Mouse (Mus musculus) ovary, postnatal 14 days (tissue): ENCODE measurements around the gene Il21r.

ENCODE experiments used
- DNase-seq: peaks from one replicate; pipeline ENCODE4 v3.0.0; 2022; ENCODE audit warnings: low spot score

Gene Il21r

DNA sequence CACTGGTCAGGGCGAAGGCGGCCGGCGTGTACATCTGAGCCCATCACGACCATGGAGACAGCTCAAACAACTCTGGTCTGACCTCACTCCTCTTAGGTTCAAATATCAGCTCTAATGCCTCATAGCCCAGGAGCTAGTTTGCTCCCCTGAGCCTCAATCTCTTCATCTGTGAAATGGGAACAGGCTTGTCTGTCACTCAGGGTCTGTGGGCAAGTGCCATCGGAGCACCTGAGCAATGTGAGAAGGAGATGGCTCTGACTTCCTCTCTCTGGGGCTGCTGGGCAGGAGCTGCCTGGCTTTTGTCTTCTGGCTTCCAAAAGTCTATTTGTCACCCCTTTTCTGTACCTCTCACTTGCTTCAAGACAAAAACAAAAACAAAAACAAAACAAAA lies 2.0 kb upstream of the Il21r start:
- DNase-seq = no peak

DNA sequence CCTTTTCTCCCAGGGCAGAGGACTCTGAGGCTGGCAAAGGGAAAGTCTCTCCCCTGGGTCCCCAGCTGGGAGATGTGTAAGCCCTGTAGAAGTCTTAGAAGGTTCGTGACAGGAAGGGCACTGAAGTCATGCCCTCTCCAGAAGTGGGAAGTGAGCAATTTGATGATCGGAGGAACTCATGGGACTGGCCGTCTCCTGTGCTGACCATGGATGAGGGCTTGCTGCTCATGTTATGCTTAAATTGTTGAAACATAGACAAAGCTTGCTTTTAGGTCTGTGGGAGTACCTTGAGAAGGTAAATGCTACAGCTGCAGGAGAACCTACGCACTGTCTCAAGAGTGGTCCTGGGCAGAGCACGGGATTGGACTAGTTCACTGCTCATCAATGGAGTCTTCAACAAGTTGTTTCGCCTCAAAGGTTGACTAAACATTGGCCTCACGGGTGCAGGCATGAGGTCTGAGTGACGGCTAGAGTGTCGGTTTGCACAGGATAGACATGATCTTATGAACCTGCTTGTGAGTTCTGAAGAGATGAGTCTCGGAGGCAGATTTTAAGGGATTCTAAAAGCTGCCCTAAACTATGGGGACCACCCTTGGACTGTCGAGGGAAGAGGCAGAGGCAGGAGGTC lies 1.3 kb upstream of the Il21r start:
- DNase-seq = no peak

DNA sequence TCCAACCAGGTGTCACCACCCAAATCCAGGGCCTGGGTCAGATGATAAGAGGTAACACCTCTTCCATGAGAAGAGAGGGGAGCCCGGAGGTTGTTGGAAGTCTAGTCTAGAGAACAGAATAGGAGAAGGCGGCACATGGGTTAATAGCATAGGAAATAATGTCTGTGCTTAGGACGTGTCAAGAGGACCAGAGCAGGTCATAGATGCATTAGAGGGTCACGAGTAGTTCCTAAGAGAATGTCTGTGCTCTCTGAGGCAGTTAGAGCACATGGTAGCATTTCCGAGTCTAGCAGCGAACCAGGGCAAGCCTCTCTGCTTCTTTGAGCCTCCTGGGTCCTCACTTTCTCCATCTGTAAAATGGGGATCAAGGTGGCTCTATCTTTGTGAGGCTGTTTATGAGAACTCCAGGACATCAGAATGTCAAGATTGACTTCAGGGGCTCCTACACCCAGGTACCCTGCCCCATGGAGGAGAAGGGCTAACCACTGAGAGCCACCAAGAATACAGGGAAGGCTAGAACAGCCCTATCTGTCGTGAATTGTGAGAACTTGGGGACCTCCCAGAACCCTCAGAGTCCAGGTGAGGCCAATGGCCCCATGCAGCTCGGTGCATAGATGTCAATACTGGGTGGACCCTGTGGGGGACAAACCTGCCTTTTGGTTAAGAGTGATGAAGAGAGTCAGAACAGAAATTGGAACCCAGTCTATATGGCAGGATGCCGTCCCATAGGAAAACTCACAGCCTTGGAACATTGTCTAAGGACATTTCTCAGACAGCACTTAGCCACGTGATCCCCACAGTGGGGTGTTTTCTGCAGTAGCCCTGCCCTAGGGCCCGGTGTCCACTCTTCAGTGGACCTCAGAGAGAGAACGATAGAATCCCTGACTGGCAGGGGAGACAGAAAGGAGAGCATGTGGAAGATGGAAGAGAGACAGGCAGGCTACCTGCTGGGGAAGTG lies 1.4 kb downstream of the Il21r start:
- DNase-seq = no peak

DNA sequence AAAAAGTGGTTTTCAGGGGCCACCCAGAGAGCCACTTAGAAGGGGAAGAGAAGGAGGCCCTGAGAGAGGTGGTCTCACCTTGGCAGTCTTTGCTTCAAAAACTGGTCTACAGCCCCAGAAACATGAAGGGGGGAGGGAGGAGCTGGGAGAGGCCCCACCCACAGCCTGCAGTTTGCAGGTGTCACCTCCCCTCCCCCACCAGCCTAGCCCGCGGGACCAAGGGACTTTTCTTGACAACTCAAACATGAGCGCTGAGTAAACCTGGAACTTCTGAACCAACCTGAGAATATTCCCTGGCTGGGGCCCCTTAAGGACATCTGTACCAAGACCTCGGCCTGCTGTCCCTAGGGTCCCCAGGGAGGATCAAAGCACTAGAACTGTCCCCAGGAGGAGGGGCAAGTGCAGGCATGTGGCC lies 2.5 kb downstream of the Il21r start:
- no peak for DNase-seq

DNA sequence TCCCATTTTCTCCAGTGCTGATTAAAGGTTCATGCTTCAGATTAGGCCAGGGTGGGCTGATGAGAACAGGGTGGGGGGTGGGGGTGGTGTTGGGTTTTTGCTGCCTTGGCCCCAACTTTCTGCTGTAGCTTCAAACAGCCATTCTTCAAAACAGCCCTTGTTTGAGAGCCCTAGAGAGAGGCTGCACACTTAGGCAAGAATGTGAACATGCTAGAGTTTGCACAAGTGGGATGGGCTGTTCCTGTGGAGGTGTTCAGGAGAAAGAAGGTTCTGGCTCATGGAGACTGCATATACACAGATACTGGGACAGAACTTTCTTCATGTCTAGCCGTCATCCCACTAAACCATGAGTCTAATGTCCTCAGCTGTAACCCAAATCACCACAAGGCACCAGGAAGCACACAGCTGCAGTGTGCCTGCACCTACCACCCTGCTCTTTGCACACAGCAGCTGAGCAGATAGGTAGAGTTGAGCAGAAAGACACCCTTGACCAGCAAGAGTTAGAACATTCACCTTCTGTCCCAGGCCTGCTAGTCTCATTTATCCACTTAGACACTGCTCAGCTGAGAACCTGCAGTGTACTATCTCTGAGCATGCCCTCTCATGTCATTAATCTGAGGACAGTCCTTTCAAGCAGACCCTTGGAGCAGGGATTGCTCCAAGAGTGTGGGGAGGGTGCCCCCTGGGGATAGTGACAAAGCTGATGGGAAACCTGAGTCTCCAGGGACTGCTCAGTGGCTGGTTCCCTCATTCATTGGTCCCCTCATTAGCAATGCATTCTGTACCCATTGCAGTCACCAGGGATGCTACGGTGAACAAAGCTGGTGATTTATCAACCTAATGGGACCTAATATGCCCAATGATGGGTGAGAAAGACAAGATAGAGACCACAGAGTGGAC lies 3.3 kb downstream of the Il21r start:
- DNase-seq = no peak

DNA sequence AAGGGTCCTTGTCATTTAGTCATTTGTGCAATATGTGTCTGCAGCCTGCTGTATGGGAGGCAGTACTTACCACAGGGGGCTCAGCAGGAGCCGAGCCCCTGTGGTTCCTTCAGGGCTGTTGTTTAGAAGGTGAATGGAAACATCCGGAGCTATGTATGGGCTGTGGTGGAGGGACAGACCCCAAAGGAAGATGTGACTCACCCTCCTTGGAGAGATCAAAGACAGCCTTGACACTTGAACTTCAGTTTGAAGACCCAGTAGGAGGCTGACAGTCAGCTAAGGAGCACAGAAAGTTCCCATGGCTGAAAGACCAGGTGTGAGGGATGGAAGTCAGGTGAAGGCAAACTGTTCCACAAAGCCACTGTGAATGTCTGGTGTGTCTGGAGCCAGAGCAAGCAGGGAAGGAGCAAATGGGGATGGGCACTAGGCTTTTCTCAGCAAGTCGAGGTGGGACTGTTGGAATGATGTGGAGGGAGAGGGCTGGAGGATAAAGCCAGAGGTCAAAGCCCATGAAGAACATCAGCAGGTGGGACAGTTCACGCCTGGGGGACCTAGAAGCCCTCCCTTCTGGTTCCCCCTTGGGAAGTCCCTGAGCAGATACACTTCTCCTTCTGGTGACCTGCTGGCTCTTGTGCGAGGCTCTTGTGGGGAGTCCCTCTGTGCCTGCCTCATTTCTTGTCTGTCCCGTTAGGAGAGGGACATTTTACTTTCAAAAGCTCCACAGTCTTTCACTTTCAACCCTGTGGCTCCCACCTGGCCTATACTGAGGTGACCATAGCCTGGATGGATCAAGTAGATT lies 4.4 kb downstream of the Il21r start:
- no peak for DNase-seq

DNA sequence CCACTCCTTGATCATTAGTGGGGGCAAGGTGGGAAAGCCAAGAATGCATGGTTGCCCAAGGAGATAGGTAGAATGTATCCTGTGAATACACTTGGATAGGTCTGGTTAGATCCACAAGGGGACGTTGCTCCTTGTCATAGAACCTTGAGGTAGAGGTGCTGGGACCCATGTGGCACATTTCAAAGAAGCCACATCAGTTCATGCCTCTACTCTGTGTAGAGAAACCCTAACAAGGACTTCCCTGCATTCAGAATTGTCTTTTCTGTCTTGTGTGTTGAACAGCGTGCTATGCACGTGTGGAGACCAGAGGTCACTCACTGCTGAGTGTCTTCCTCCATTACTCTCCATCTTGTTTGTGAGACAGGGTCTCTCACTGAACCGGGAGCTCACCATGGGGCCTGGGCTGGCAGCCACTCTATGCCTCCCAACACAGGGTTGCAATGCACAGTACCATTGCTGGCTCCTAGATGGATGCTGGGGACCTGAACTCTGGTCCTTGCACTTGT lies 5.0 kb downstream of the Il21r start:
- DNase-seq = no peak

DNA sequence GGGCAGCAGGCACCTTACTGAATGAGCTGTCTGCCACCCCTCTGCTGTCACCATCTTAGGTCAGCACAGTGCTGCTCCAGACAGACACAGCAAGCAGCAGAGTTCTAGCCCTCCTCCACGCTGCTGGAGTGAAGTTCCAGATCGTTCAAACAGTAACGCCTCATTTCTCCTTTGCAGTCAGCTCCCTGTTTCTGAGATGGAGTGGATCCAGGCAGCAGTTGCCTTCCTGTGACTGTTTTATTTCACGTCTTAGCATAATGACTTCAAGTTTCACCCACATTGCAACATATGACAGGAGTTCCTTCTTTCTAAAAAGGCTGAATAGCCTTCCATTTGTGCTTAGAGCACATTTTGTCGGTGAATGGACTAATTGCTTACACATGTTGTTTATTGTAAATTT lies 10.3 kb downstream of the Il21r start:
- no peak for DNase-seq

DNA sequence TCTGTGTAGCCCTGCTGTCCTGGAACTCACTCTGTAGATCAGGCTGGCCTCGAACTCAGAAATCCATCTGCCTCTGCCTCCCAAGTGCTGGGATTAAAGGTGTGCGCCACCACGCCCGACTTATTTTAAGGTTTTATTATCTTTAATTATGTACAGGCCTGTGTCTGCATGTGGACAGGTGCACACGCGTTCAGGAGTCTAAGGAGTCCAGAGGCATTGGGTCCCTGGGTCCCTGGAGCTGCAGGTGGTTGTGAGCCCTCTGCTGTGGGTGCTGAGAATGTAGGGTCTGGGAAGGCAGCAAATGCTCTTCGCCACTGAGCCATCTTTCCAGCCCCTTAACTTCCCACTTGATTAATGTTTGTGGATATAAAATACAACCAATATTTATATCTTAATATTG lies 12.2 kb downstream of the Il21r start:
- no peak for DNase-seq

DNA sequence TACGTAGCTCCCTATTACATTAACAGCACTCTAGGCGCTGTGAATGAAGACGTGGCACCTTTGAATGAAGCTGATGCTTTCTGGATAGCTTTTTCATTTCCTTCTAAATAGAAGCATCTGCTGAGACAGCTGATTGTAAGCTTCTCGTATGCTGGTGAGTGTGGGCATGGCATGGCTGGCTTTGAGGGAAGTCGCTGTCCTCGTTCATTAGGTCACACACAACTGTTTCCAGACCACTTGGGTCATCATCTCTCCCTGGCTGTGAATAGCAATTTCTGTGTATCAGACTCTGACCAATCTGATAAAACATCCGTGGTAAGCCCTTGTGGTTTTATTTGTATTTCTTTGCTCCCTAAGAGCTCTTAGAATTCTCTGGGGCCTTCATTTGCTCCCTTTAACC lies 14.8 kb downstream of the Il21r start:
- DNase-seq = no peak

DNA sequence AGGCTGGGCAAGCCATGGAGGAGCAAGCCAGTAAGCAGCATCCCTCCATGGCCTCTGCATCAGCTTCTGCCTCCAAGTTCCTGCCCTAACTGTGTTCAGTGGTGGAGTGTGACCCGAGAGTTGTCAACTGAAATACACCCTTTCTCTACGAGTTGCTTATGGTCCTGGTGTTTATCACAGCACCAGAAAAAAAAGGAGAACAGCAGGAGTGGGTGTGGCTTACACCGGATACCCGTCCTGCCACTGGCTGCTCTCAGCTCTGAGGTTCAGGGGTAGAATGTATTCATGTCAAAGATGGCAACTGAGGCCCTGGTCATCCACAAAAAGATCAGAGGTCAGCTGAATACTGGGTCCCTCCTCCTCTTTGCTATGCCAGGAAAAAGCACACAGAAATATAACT lies 16.8 kb downstream of the Il21r start:
- no peak for DNase-seq

DNA sequence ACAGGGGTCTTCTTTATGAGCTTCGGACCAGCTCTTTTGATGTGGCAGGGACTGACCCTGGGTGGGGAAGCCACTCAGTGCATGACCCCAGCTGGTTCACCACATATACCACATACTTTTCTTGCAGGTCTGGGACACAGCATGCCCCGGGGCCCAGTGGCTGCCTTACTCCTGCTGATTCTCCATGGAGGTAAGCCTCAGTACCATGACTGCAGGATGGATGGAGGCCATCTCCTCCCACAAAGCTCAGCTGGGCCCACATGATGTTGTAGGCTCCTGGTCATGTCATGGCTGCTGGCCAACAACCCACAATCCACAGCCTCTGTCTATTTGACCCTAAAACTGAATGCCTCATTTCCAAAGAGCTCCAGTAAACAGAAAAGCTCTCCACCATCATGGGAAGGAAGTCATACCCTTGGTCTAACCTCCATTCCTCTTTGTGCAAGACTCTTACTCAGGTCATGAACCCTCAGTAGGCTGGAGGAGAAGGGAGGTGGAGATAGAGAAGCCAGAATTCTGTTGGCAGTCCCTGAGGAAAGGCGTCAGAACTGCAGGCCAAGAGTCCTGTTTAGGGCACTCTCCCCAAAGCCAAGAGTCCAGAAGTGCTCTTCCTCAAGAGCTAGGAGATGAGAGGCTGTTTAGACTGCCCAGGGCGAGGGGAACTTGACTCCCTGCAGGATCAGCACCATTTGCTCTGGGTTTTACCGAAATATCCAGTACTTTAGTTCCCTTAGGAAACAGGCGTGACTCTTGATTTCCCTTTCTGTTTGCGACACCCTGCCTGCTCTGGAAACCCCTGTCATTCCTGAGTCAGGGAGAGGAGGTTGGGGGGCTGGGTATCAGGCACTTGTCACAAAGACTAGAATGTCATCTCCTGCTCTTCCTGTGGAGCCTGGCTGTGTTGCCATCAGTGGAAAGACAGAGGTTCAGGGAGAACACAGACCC lies 19.8 kb downstream of the Il21r start:
- no peak for DNase-seq

DNA sequence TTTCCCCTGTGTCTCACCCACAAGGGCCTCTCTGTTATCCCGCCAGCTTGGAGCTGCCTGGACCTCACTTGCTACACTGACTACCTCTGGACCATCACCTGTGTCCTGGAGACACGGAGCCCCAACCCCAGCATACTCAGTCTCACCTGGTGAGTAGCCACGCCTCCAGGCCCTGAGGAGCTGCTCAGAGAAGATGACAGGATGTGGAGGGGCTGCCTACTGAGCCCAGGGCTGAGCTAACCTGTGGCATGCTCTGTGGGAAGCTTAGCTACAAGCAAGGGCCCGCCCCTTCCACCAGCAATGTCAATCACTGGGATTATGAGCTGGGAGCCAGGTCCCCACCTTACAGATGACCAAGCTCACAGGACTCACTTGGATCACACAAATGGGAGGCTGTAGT lies 22.0 kb downstream of the Il21r start:
- DNase-seq = no peak

DNA sequence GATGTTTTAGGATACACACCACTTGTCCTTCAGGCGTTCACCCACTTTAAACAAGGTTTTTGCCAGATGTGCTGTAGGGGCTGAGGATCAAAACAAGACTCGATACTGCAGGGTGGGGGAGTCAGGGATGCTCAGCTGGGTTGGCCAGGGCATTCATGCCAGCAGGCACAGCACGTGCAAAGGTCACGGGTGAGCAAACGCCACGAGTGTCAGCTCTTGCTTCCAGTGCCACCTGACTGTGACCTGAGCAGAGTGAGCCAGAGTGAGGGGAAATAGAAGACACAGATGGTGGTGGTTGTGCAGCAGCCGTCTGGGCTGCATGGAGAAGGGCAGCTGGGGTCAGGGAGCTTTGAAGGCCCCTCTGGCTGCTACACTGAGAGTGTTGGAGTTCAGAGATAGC lies 22.6 kb downstream of the Il21r start:
- no peak for DNase-seq

DNA sequence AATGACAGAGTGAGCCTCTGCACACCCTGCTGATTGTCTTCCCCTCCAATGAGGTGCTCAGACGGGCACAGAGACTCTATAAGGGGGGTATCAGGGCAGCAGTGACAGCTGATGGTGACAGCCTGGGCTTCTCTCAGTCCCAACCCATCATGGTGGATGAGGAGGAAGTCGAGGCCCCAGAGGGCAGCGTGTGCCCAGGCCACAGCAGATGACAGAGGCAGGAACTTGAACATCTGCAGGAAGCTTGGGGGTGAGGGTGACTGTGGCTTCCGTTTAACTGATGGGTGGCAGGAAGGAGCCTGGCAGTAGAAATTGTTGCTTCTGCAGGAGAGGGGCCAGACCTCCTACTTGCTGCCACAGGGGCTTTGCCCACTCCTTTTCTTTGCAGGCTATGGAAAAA lies 27.1 kb downstream of the Il21r start:
- DNase-seq = no peak

DNA sequence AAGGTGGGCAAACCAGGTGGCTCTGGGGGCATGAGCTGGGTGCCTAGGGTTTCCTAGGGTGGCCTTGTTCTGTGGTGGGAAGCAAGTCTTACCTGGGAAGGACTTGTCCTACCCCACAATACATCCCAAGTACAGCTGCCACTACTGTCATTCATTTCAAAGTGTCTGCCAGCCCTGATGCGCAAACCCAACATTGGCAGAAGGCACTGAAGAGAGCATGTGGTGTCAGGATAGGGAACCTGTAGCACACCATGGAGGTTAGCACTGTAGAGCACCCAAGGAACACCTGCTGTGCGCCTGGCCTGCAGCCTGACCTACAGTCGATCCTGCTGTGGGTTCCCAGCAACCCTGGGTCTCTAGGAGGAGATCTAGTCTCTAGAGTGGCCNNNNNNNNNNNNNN lies 27.8 kb downstream of the Il21r start:
- no peak for DNase-seq

DNA sequence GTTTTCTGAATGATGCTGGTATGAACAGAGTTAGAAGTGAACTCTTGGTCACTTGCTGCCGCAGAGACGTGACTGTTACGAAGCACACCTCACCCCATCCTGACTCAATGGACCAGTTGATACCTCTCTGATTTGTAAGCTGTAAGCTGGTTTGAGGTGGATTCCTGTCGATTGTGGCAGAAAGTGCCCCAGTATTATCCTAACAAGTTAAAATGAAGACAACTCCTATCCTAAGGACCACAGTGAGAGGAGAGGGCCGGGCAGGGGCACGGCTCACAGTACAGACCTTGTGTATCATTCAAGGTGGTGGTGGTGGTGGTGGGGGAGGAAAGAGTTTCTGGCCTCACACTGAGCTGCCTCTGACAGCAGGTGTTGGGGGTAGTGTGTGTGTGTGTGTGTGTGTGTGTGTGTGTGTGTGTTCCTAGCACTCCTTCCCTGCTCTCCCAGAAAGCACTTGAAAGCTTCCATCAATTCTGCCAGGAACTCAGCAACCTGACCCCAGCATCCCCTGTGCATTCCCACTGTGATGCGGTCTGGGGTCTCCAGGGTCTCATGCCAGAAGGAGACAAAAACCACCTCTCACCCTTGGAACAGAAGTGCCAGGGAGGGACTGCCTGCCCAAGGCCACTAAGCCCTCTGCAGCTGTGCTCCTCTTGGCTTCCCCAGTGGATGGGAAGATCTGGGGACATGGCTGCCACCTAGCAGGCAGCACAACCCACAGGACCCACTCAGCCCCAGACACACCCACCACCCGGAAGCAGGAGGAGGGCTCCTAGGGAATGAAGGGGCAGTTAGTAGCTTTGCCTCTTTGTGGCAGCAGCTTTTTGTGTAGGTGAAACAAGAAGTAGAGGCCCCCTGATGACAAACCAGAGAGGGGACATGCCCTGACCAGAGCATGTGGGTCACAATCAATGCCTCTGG lies 34.3 kb downstream of the Il21r start:
- DNase-seq = no peak

DNA sequence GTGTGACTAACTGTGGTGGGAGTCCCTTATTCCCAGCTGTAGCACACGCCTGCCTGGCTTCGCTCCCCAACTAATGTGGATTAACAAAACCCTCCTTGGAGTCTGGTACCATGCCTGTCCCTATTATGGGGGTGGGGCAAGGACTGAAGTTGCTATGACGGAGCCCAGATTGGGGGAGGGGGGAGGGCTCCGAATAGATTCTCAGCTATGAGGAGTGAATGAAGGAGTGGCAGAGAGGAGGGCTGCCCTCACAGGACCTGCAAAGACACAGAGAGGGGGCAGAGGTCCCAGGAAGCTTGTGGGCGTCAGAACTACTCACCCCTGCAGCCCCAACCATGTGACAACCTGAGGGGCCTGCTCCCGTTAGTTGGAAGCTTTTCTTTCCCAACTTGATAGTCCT lies 35.1 kb downstream of the Il21r start:
- no peak for DNase-seq

DNA sequence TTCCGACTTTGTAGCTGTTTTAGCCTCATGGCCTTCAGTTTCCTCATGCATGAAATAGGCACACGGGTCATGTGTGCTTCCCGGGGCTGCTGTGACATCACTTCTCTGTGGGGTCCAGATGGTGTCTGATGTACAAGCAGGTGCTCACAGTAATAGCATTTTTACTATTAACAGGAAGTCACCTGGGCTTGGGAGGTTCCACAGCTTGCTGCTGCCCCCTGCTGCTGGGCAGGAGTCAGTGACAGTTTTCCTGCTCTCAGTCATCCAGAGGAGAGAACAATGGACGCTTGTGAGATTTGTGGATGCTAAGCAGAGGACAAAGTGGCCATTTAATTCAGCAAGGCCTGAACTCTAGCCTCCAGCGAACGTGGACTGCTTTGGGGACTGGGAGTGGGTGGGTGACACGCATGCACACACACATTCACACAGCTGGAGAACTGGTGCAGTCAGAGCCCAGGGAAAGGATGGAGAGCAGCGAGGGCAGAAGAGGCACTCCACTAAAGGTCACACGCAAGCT lies 35.7 kb downstream of the Il21r start:
- DNase-seq = peak; percentile 37
